Mouse (Mus musculus) G1E-ER4 (cell line): ENCODE data around the gene Sptbn4. TPM values are rescaled to one million over a fixed set of nuclear protein-coding genes. Genes with fewer than 3 reads are reported as not detected.

Experiments used
- GATA1 ChIP-seq: IDR thresholded peaks from one replicate; pipeline ENCODE4 v1.8.0; 2012; ENCODE audit warnings: low read length, inconsistent platforms
- polyA plus RNA-seq: library from polyadenylated mRNA; stranded (reverse); fragments of >175 nt; gene quantifications from 2 replicates; pipeline ENCODE4 v1.2.3, GENCODE M21; 2012

The Sptbn4 gene
- polyA plus RNA-seq, 1 experiment, result 0.67 TPM

DNA sequence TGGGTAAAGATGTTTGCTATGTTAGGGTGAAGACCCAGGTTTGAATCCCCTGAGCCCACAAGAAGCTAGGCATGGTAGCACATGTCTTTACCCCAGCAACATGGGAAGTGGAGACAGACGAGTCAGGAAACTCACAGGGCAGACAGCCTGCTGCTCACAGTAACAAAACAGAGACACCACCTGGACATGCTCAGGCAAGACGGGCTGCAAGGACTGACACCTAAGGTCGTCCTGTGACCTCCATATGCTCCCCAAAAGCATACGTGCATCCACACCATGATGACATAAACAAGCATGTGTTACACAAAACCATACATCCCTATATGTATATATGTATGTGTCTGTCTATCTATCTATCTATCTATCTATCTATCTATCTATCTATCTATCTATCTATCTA is 65.9 kb downstream of the Sptbn4 start:
- TF ChIP-seq GATA1, result no peak

DNA sequence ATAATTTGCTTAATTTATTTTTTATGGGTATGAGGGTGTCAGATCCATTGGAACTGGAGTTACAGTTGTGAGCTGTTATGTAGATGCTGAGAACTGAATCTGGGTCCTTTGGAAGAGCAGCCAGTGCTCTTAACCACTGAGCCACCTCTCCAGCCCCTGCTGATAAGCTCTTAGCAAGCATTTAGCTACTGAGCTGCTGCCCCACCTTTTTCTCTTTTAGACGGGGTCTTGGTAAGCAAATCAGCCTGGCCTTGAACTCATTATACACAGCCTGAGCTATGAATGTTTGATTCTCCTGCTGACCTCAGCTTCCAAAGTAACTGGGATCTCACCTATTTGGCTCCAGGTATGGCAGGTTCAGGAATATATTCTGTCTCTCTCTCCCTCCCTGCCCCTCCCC is 66.5 kb downstream of the Sptbn4 start:
- TF ChIP-seq GATA1, result no peak

DNA sequence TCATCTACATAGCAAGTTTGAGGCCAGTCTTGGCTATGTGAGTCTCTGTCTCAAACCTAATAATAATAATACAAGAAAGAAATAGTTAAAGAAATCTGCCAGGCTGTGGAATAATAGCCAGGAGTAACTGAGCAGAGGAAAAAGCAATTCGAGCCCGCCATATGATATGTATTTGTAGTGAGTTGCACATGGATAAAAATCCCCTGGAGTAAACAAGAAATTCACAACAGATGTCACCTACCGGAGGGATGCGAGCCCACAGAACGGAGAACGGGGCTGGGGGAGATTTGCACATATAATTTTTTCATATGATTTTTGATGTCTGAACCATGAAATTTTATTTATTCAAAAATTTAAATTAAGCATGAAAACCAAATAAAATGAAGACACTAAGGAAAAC is 67.7 kb downstream of the Sptbn4 start:
- no peak for TF ChIP-seq GATA1

DNA sequence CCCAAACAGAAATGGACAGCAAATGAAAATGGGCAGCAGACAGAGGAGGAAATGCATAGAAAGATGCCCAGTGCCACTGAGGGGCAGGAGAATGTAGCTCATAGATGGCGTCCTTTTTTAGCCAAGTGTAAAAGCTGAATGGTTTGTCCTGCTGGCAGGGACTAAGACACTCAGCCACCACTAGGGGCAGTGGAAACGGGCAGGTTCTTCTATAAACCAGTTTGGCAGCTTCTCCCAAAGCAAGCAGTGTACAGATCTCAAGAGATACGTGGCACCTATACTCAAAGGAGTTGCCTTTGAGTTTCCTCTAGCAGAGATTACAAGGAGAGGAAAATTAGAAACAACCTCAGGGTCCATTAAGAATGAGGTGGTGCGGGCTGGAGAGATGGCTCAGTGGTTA is 69.1 kb downstream of the Sptbn4 start:
- no peak for TF ChIP-seq GATA1

DNA sequence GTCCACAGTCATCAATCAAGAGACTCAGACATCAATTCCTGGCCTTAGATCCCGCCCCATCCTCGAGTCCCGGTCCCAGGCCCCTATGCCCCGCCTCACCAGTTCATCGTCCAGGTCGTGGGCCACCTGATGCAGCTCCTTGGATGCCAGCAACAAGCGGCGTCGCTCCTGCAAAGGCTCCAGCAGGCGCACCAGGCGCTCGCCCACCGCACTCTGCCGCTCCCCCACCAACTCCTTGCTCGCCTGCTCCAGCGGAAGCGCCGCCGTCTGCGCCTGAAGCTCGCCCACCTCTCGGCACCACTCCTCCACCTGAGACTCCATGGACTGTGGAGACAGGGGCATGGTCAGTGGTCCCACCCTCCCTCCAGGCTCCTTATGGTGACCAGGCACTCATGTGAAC is 72.2 kb downstream of the Sptbn4 start:
- TF ChIP-seq GATA1, result no peak

DNA sequence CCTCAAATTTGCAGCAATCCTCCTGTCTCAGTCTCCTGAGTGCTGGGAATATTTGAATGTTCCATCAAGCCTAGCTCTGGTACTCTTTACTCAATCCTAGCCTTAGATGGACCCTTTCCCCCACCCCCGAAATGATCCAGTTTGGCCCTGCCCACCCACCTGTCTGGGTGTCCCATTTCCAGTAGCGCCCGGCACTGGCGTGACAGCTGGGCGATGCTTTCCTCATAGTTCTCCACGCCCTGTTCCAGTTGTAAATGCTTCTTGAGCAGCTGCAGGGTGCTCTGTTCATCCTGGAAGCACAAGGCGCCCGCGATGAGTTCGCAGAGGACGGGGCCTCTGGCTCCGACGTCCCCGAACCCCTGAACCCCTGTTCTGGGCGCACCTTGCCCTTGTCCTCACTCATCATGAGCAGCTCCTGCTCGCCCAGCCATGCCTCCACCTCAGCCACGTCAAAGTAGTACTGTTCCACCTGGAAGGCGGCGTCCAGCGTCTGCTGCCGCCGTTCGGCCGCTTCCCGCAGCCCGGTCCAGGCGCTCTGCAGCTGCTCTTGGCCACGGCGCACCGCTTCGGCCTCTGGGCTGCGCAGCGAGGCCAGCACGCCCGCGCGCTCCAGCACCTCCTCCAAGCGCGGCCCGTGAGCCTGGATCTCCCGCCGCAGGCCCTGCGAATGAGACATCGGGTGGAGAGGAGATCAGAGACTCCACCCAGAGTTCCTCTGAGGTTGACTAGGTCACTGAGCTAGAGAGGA is 75.6 kb downstream of the Sptbn4 start:
- TF ChIP-seq GATA1, result no peak

DNA sequence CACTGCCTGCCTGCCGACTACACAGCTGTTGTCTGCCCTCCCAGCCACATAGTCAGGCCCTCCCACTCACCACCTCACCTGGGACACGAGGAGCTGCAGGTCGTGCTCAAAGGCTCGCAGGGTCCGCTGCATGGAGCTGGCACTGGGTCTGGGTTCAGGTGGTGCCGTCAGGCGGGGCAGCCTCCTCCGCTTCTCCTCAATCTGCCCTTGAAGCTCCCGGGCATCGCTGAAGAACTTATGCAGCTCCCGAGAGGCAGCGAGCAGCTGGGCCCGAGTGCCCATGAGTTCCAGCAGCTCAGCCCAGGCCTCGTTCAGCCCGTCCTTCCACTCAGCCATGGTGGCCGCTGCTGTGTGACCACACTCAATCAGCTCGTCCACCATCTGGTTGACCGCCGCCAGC is 78.4 kb downstream of the Sptbn4 start:
- no peak for TF ChIP-seq GATA1

DNA sequence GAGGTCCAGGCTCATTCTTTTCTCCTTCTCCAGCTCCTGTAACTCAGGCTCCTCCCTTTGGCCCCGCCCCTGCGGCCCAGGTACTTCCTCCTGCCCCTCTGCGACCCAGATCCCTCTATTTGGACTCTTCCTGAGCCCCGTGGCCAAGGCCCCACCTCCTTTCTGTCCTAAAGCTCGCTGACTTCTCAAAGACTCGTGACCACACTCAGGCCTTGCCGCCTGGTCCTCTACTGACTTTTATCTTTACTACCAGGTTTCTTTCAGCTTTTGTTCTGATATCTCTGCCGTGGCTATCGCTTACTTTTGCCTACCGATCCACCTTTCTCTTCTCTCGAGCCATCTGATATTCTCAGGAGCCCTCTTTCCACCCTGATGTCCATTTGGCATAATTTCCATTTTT is 79.5 kb downstream of the Sptbn4 start:
- TF ChIP-seq GATA1, result no peak

DNA sequence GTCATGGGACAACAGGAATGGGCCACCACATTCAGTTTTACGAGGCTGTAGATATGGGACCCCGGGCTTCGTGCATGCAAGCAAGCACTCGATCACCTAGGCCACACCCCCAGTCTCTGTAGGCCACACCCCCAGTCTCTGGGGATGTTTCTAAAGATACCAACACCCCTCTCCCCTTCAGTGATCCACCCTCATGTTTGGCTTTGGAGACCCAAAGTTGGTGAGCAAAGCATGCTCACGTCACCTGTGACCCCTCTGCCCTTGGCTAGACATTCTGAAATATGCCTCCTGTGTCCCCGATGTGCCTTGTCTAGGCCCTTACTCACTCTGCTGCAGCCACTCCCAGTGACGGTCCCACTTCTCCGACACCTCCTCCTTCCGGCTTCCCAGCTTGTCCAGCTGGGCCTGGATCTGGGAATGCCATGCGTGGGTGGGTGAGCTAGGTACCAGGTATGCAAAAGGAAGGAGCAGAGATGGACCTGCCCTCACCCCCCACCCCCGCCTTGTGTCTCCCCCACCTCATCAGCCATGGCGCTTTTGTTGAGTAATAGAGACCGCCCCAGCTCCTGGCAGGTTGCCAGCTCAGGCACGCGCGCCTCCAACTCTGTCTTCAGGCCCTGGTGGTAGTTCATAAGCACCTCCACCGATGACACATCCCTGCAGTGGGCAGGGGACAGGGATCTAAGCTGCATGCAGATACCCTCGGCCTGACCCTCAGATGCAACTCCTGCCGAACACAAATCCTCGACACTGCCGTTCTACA is 81.2 kb downstream of the Sptbn4 start:
- no peak for TF ChIP-seq GATA1

DNA sequence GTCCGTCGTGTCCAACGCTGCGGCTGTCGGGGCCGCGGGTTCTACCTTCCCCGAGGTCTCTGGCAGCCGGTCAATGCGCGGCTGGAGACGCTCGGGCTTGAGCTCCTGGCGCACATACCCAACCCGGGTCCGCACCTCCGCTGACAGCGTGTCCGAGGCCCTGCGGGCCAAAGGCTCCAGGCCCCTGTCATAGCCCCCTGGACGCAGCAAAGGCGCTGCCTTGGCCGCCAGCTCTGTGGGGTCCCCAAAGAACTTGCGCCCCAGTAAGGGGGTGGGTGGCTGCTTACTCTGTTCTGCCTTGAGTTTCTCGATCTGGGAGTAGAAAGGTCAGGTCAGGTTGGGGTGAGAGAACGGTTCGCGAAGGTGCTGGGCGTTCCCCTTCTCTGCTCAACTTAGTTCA is 83.1 kb downstream of the Sptbn4 start:
- TF ChIP-seq GATA1, result no peak

DNA sequence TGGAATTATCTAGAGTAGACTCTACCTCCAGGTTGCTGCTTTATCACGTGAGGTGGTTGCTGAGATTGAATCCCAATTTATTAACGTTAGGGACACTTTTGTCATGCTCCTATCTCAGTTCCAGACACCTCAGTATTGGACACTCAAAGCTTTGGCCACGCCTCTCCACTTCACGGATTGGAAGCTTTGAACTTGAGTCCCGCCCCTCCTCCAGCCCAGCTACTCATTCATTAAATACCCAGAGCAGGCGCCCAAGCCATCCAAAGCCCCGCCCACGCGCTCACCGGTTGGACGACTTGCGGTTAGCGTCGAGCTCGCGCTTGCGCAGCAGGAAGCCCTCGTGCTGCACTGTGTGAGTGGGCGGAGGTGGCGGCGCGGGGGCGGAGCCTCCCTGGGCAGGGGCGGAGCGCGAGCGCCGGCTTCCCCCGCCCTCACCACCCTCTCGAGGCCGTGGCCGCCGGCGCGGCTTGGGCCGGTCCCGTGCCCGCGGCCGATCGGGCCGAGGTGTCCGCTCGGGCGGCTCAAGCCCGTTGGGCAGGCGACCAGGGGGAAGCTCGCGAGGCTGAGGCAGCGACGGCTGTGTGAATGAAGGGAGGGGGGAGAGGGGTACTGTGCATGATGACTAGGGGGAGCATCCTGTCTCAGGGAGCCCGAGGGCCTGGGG is 86.1 kb downstream of the Sptbn4 start:
- TF ChIP-seq GATA1, result no peak

DNA sequence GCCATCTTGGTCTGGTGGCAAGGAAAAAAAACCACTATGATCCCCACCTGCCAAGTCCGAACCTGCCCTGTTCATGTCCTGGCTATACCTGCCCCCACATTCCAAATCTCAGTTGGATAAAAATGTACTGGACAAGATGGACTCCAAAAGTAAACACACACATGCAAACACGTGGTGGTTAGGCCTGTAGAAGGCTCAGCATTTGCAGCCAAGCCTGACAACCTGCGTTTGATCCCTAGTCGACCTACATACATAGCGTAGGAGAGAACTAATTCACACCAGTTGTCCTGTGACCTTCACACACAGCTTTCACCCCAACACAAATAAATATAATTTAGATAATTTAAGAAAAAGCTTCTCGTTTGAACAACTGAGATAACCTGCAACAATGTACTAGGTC is 86.7 kb downstream of the Sptbn4 start:
- no peak for TF ChIP-seq GATA1

DNA sequence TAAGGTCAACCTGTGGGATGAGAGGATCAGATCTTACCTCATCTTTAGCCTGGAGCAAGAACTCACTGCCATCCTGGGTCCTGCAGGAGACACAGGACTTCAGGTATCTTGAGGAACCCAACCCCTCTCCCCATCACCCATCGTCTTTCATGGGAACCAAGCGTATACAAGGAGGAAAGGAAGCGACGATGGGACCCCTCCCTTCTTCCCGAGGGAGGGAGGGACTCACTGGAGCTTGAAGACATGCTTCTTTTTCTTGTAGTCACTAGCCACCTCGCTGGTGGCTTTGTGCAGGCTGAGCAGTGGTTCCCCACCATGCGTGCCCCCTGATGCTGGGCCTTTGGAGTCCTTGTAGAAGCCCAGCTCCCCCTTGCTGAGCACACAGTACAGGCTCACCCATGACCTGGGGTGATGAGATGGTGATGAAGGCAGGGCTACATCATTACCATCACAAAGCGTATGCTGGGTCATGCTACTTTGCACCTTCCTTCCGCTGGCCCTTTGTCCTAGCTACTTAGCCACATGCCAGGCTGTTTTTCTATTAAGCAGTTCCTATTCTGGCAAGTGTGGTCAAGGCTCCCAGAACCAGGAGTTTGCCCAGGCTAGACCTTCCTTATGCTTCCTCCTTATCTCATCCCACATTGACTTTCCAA is 87.7 kb downstream of the Sptbn4 start:
- no peak for TF ChIP-seq GATA1

DNA sequence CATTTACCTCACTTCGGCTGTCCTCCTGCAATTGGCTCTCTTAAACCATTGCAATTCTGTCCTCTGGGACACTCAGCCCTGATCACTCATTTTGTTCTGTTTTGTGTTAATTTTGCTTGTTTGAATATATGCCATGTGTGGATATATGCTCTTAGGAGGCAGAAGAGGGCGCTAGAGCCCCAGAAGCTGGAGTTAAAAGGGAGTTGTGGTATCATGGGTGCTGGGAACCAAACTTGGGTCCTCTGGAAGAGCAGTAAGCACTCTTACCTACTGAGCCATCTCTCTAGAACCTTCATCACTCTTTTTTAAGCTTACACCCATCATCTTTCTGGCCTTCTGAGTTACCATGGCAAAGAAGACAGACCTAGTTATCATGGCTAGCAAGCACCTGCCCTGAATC is 88.3 kb downstream of the Sptbn4 start:
- no peak for TF ChIP-seq GATA1

DNA sequence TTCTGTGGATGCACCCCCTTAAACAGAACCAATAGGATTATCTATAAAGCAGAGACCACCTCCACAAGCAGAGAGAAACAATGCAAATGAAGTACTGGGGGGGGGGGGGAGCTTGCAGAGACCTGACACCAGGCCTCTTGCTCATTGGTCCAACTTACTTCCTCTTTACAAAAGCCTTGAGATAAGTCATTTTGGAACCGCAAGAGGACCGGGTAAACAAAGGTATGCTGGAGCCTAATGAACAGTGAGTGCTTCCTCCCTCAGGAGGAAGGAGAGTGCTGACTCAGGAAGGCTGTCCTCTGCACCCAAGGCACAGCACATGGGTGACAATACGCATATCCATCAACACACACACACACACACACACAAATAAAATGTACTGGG is 89.9 kb downstream of the Sptbn4 start:
- TF ChIP-seq GATA1, result no peak
